In the genomic region with DNA sequence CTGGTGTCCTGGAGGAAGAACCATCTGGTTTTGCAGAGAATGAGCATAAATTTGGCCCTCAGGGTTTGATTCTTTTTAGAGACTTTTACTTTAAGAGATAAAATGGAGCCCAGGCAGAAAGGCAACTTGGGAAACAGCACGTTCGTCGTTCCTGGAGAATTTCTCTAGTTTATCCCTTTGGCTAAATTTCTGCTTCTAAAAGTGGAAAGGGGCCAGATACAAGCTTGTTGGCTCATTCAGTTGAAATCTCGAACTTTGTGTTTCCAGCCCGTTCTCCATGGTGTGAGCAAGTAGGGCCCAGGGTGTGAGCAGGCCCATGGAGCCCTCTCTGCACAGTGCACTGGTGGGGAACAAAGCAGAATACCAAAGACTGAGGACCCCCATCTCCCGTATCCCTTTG, we compare ENCODE assay signal across 16 mouse cellular contexts. TPM values are rescaled to one million over a fixed set of nuclear protein-coding genes. Genes with fewer than 3 reads are reported as not detected.
DNase-seq lines count a peak whose midpoint lies in the region; ATAC-seq and TF ChIP-seq lines count a peak whose summit lies in the region.
"Had no signal": no experiment of that assay in that cellular context is flagged by ENCODE, and none has a peak within 500 bp of the region (broad histone marks: within the 10 kb centered on the region; RNA-seq: fewer than 3 reads in every experiment).

No protein-coding gene starts in this region.

- H3K9ac ChIP-seq in embryonic facial prominence, embryonic 13.5 days: no peak overlapping the region
- H3K9ac ChIP-seq in limb, embryonic 14.5 days (ENCODE audit: low read depth, low read length, severe bottlenecking): no peak overlapping the region
- H3K9ac ChIP-seq in heart, embryonic 13.5 days: no peak overlapping the region
- no peak overlapping the region for H3K9ac ChIP-seq in stomach, embryonic 14.5 days (replicated peaks; ENCODE audit: low read depth, low read length)
- H3K9ac ChIP-seq in midbrain, embryonic 15.5 days: no peak overlapping the region
- H3K9ac ChIP-seq: hindbrain, embryonic 15.5 days; neural tube, embryonic 13.5 days had no signal

- H3K4me2 ChIP-seq in embryonic facial prominence, embryonic 13.5 days: no peak overlapping the region
- no peak overlapping the region for H3K4me2 ChIP-seq in limb, embryonic 14.5 days (replicated peaks; ENCODE audit: low read depth, low read length, severe bottlenecking)
- H3K4me2 ChIP-seq in heart, embryonic 13.5 days: no peak overlapping the region
- no peak overlapping the region for H3K4me2 ChIP-seq in stomach, embryonic 14.5 days (replicated peaks; ENCODE audit: low read depth, low read length)
- H3K4me2 ChIP-seq in midbrain, embryonic 15.5 days: no peak overlapping the region
- H3K4me2 ChIP-seq: hindbrain, embryonic 15.5 days; neural tube, embryonic 13.5 days had no signal

- H3K4me1 ChIP-seq in embryonic facial prominence, embryonic 13.5 days: peaks cover 48% of the 10 kb centered on the region
- H3K4me1 ChIP-seq in embryonic facial prominence, embryonic 10.5 days: peaks cover 69% of the 10 kb centered on the region
- H3K4me1 ChIP-seq in limb, embryonic 14.5 days (ENCODE audit: control insufficient read depth, insufficient read depth, low read length): peaks cover 51% of the 10 kb centered on the region
- peaks cover 68% of the 10 kb centered on the region for H3K4me1 ChIP-seq in limb, embryonic 10.5 days
- H3K4me1 ChIP-seq in heart, embryonic 13.5 days: peaks cover 73% of the 10 kb centered on the region
- H3K4me1 ChIP-seq in stomach, embryonic 14.5 days (ENCODE audit: control insufficient read depth, insufficient read depth, low read length): peaks cover 22% of the 10 kb centered on the region; the same call in 1 of the 2 replicates
- peaks cover 62% of the 10 kb centered on the region for H3K4me1 ChIP-seq in midbrain, embryonic 15.5 days

- no peaks in the 10 kb centered on the region for H3K27me3 ChIP-seq in embryonic facial prominence, embryonic 13.5 days
- H3K27me3 ChIP-seq in embryonic facial prominence, embryonic 10.5 days (replicated peaks; ENCODE audit: low read depth, poor library complexity, severe bottlenecking): no peaks in the 10 kb centered on the region
- no peaks in the 10 kb centered on the region for H3K27me3 ChIP-seq in limb, embryonic 14.5 days (ENCODE audit: control insufficient read depth, insufficient read depth, low read length)
- H3K27me3 ChIP-seq in limb, embryonic 10.5 days (ENCODE audit: low read depth, poor library complexity, severe bottlenecking): no peaks in the 10 kb centered on the region
- H3K27me3 ChIP-seq in heart, embryonic 13.5 days (replicated peaks): no peaks in the 10 kb centered on the region
- H3K27me3 ChIP-seq in stomach, embryonic 14.5 days (ENCODE audit: control insufficient read depth, insufficient read depth, low read length): no peaks in the 10 kb centered on the region
- no peaks in the 10 kb centered on the region for H3K27me3 ChIP-seq in midbrain, embryonic 15.5 days (replicated peaks)
- H3K27me3 ChIP-seq: hindbrain, embryonic 15.5 days; neural tube, embryonic 13.5 days had no signal

- peak overlapping the region; percentile 3; the same call in 1 of the 2 replicates for H3K27ac ChIP-seq in embryonic facial prominence, embryonic 13.5 days
- H3K27ac ChIP-seq in embryonic facial prominence, embryonic 10.5 days (replicated peaks): no peak overlapping the region
- H3K27ac ChIP-seq in limb, embryonic 14.5 days (replicated peaks; ENCODE audit: low read depth, low read length): peak overlapping the region; percentile 9
- no peak overlapping the region for H3K27ac ChIP-seq in limb, embryonic 10.5 days
- H3K27ac ChIP-seq in heart, embryonic 13.5 days (replicated peaks): peak overlapping the region; percentile 59
- peak overlapping the region; percentile 16; the same call in 1 of the 2 replicates for H3K27ac ChIP-seq in stomach, embryonic 14.5 days (ENCODE audit: low read length)
- no peak overlapping the region for H3K27ac ChIP-seq in midbrain, embryonic 15.5 days
- H3K27ac ChIP-seq: hindbrain, embryonic 15.5 days; neural tube, embryonic 13.5 days had no signal

- no peak for TF ChIP-seq POLR2A in limb, embryonic 14.5 days (IDR thresholded peaks at IDR 0.05; ENCODE audit: borderline replicate concordance, extremely low read depth, insufficient read depth, insufficient read length)

- no peaks in the 10 kb centered on the region for H3K9me3 ChIP-seq in embryonic facial prominence, embryonic 13.5 days
- no peaks in the 10 kb centered on the region for H3K9me3 ChIP-seq in embryonic facial prominence, embryonic 10.5 days
- no peaks in the 10 kb centered on the region for H3K9me3 ChIP-seq in limb, embryonic 14.5 days (ENCODE audit: control insufficient read depth, low read length)
- H3K9me3 ChIP-seq in limb, embryonic 10.5 days (replicated peaks): no peaks in the 10 kb centered on the region
- H3K9me3 ChIP-seq in heart, embryonic 13.5 days: no peaks in the 10 kb centered on the region
- no peaks in the 10 kb centered on the region for H3K9me3 ChIP-seq in stomach, embryonic 14.5 days (ENCODE audit: control insufficient read depth, low read depth, low read length)
- H3K9me3 ChIP-seq in midbrain, embryonic 15.5 days: no peaks in the 10 kb centered on the region
- H3K9me3 ChIP-seq: hindbrain, embryonic 15.5 days; neural tube, embryonic 13.5 days had no signal

- DNase-seq in embryonic facial prominence, embryonic 10.5 days (ENCODE audit: low spot score): no peak
- no peak for DNase-seq in limb, embryonic 14.5 days (ENCODE audit: low spot score)
- no peak for DNase-seq in limb, embryonic 10.5 days (ENCODE audit: low spot score)
- no peak for DNase-seq in testis, postnatal 14 days (ENCODE audit: low spot score)
- DNase-seq: adrenal gland, postnatal 25 days; cerebellum, postnatal 10 days; gastrocnemius, postnatal 25 days; kidney, adult 18-20 months; layer of hippocampus, postnatal 36 days; left cerebral cortex, postnatal 4 days had no signal

- ATAC-seq in embryonic facial prominence, embryonic 13.5 days (ENCODE audit: insufficient number of reproducible peaks, insufficient read depth, low FRiP score, low TSS enrichment, low read depth): no peak
- ATAC-seq in limb, embryonic 14.5 days (ENCODE audit: low FRiP score, low read depth): no peak
- ATAC-seq in heart, embryonic 13.5 days (ENCODE audit: extremely low read depth, insufficient number of reproducible peaks, low FRiP score, low TSS enrichment): no peak
- ATAC-seq in stomach, embryonic 14.5 days (ENCODE audit: insufficient number of reproducible peaks, insufficient read depth, low FRiP score, low read depth): no peak
- ATAC-seq in midbrain, embryonic 15.5 days (replicated peaks): no peak

- 75% methylated on average over 6 of the region's 6 CpGs for WGBS in embryonic facial prominence, embryonic 13.5 days
- WGBS in embryonic facial prominence, embryonic 10.5 days: 89% methylated on average over 6 of the region's 6 CpGs
- WGBS in limb, embryonic 14.5 days: 56% methylated on average over 6 of the region's 6 CpGs
- 91% methylated on average over 6 of the region's 6 CpGs for WGBS in limb, embryonic 10.5 days
- 69% methylated on average over 6 of the region's 6 CpGs for WGBS in heart, embryonic 13.5 days
- WGBS in stomach, embryonic 14.5 days: 70% methylated on average over 6 of the region's 6 CpGs
- 87% methylated on average over 6 of the region's 6 CpGs for WGBS in midbrain, embryonic 15.5 days

- H3K36me3 ChIP-seq in embryonic facial prominence, embryonic 13.5 days: peaks cover 10% of the 10 kb centered on the region; the same call in 1 of the 2 replicates
- peaks cover 44% of the 10 kb centered on the region for H3K36me3 ChIP-seq in embryonic facial prominence, embryonic 10.5 days (replicated peaks)
- H3K36me3 ChIP-seq in limb, embryonic 14.5 days (ENCODE audit: control insufficient read depth, insufficient read depth, low read length): peaks cover 4% of the 10 kb centered on the region
- H3K36me3 ChIP-seq in limb, embryonic 10.5 days: peaks cover 70% of the 10 kb centered on the region
- 0 out of 2 replicates have a peak, but pooled peaks cover 5% of the 10 kb centered on the region for H3K36me3 ChIP-seq in heart, embryonic 13.5 days
- H3K36me3 ChIP-seq in stomach, embryonic 14.5 days (ENCODE audit: control insufficient read depth, insufficient read depth, low read length): peaks cover 6% of the 10 kb centered on the region
- no peaks in the 10 kb centered on the region for H3K36me3 ChIP-seq in midbrain, embryonic 15.5 days (replicated peaks)
- H3K36me3 ChIP-seq: hindbrain, embryonic 15.5 days; neural tube, embryonic 13.5 days had no signal

- no peak overlapping the region for H3K4me3 ChIP-seq in embryonic facial prominence, embryonic 13.5 days
- no peak overlapping the region for H3K4me3 ChIP-seq in embryonic facial prominence, embryonic 10.5 days
- H3K4me3 ChIP-seq in limb, embryonic 14.5 days (replicated peaks; ENCODE audit: low read length): no peak overlapping the region
- no peak overlapping the region for H3K4me3 ChIP-seq in limb, embryonic 10.5 days
- H3K4me3 ChIP-seq in heart, embryonic 13.5 days: no peak overlapping the region
- no peak overlapping the region for H3K4me3 ChIP-seq in stomach, embryonic 14.5 days (ENCODE audit: low read depth, low read length)
- H3K4me3 ChIP-seq in midbrain, embryonic 15.5 days: no peak overlapping the region
- H3K4me3 ChIP-seq: hindbrain, embryonic 15.5 days; neural tube, embryonic 13.5 days had no signal

RNA-seq across cellular contexts. Expression of a gene that starts 49.7 kb away (rescaled TPM):
- polyA plus RNA-seq in embryonic facial prominence, embryonic 13.5 days (2015; fragmentation: Nextera tagmentation; extraction: Ambion mirVana): 142 and 157 TPM in 2 replicates
- 94.5 and 111 TPM in 2 replicates for polyA plus RNA-seq in embryonic facial prominence, embryonic 10.5 days (2016; fragmentation: Nextera tagmentation; extraction: Ambion mirVana)
- polyA plus RNA-seq in limb, embryonic 14.5 days (2012; rRNA removed): 51.6 and 64.4 TPM in 2 replicates
- 134 and 151 TPM in 2 replicates for polyA plus RNA-seq in limb, embryonic 14.5 days (2014; fragmentation: Nextera tagmentation; extraction: Ambion mirVana)
- 96.4 and 166 TPM in 2 replicates for polyA plus RNA-seq in limb, embryonic 10.5 days (2016; fragmentation: Nextera tagmentation; extraction: Ambion mirVana)
- polyA plus RNA-seq in heart, embryonic 13.5 days (2015; fragmentation: Nextera tagmentation; extraction: Ambion mirVana): 42.6 and 43.8 TPM in 2 replicates
- 143 and 151 TPM in 2 replicates for polyA plus RNA-seq in stomach, embryonic 14.5 days (2014; fragmentation: Nextera tagmentation; extraction: Ambion mirVana)
- polyA plus RNA-seq in midbrain, embryonic 15.5 days (2015; fragmentation: Nextera tagmentation; extraction: Ambion mirVana): 729 and 759 TPM in 2 replicates

Comparison
In these comparisons a context has a peak if more than half of its experiments do, and no peak if none do; other contexts are left out.
1. H3K27ac ChIP-seq: peak in embryonic facial prominence, embryonic 13.5 days (single experiment), limb, embryonic 14.5 days (single experiment), heart, embryonic 13.5 days (single experiment) and stomach, embryonic 14.5 days (single experiment); none in embryonic facial prominence, embryonic 10.5 days (single experiment), limb, embryonic 10.5 days (single experiment) and midbrain, embryonic 15.5 days (single experiment).